Mouse (Mus musculus) cerebellum, adult 2 months (tissue): Measurements from ENCODE around the gene Maip1. TPM values are rescaled to one million over a fixed set of nuclear protein-coding genes. Genes with fewer than 3 reads are reported as not detected.

Source experiments
- DNase-seq, 2 experiments: peaks; one replicate each; pipeline ENCODE4 v3.0.0; 2021
- H3K27ac ChIP-seq: fragments of 200-500 bp; 2 replicates; pipeline ENCODE4 v1.5.1; 2012; ENCODE audit warnings: low read length, control low read depth, inconsistent platforms; ENCODE audit not compliant: insufficient read depth
- H3K27me3 ChIP-seq: fragments of 200-500 bp; 2 replicates; pipeline ENCODE4 v1.6.1; 2012; ENCODE audit warnings: inconsistent platforms, mild to moderate bottlenecking, low read length, moderate library complexity; ENCODE audit not compliant: control insufficient read depth, insufficient read depth
- H3K4me1 ChIP-seq: fragments of 200-500 bp; 2 replicates; pipeline ENCODE4 v1.6.1; 2011; ENCODE audit warnings: low read length; ENCODE audit not compliant: control insufficient read depth, insufficient read depth
- H3K4me3 ChIP-seq: fragments of 200-500 bp; replicated peaks from 2 replicates; pipeline ENCODE3; 2011; ENCODE audit warnings: mild to moderate bottlenecking, low read depth, low read length, control low read depth; ENCODE audit not compliant: insufficient read depth
- CTCF ChIP-seq: fragments of 200-500 bp; IDR thresholded peaks from 2 replicates; pipeline ENCODE4 v1.5.1; 2011; ENCODE audit warnings: low read depth, mild to moderate bottlenecking, control low read depth, low read length, moderate library complexity, borderline replicate concordance; ENCODE audit not compliant: insufficient read depth
- POLR2A ChIP-seq: fragments of 200-500 bp; IDR thresholded peaks from 2 replicates; pipeline ENCODE4 v1.6.1; 2011; ENCODE audit warnings: low read length, control low read depth, borderline replicate concordance; ENCODE audit not compliant: insufficient read depth
- WGBS: fragments of 180-500 bp; shearing (Covaris S2); methylation state at CpG from one replicate; pipeline ENCODE4 v1.1.7; 2018; 5-methylcytosine and 5-hydroxymethylcytosine counted together
- polyA plus RNA-seq: library from polyadenylated mRNA; depleted of rRNA; stranded (reverse); fragments of >200 nt; gene quantifications from 2 replicates; pipeline ENCODE4 v1.2.3, GENCODE M21; 2012

Gene Maip1
- polyA plus RNA-seq, 1 experiment: 11.9 TPM

- TF ChIP-seq POLR2A (no peak), CTCF (no peak)
- H3K4me3 ChIP-seq: no peak overlapping the region
- 24% methylated on average over 2 of the region's 2 CpGs for WGBS
- DNase-seq: no peak
- no peak overlapping the region for H3K27ac ChIP-seq
- no peaks in the 10 kb centered on the region for H3K4me1 ChIP-seq
- no peaks in the 10 kb centered on the region for H3K27me3 ChIP-seq
Measured at GRCm38 (mm10) chr1:57400321-57400720, 5.8 kb upstream of the Maip1 start.

GRCm38 (mm10) chr1:57400877-57401276 is 5.3 kb upstream of the Maip1 start:
- no peaks in the 10 kb centered on the region for H3K27me3 ChIP-seq
- no peak overlapping the region for H3K4me3 ChIP-seq
- WGBS: 90% methylated on average over 2 of the region's 2 CpGs
- no peaks in the 10 kb centered on the region for H3K4me1 ChIP-seq
- no peak for TF ChIP-seq POLR2A
- TF ChIP-seq CTCF: no peak
- no peak for DNase-seq
- H3K27ac ChIP-seq: no peak overlapping the region

- Histone ChIP-seq H3K4me3 (no peak overlapping the region), H3K27ac (no peak overlapping the region), H3K27me3 (no peaks in the 10 kb centered on the region), H3K4me1 (no peaks in the 10 kb centered on the region)
- 89% methylated on average over 5 of the region's 5 CpGs for WGBS
- no peak for TF ChIP-seq POLR2A
- TF ChIP-seq CTCF: no peak
- no peak for DNase-seq
Measured at GRCm38 (mm10) chr1:57402116-57402515, 4.0 kb upstream of the Maip1 start.

GRCm38 (mm10) chr1:57408994-57409393 is 2.9 kb downstream of the Maip1 start:
- Histone ChIP-seq H3K4me3 (no peak overlapping the region), H3K27me3 (no peaks in the 10 kb centered on the region), H3K4me1 (peaks cover 6% of the 10 kb centered on the region; the same call in 1 of the 2 replicates), H3K27ac (no peak overlapping the region)
- 95% methylated on average over 2 of the region's 2 CpGs for WGBS
- no peak for DNase-seq
- TF ChIP-seq CTCF: no peak
- TF ChIP-seq POLR2A: no peak

- Histone ChIP-seq H3K27ac (no peak overlapping the region), H3K4me3 (no peak overlapping the region), H3K27me3 (no peaks in the 10 kb centered on the region), H3K4me1 (peaks cover 6% of the 10 kb centered on the region; the same call in 1 of the 2 replicates)
- TF ChIP-seq CTCF (no peak), POLR2A (no peak)
- DNase-seq: no peak
- WGBS: 49% methylated on average over 2 of the region's 2 CpGs
Measured at GRCm38 (mm10) chr1:57413397-57413796, 7.3 kb downstream of the Maip1 start.

- no peaks in the 10 kb centered on the region for H3K27me3 ChIP-seq
- 4% methylated on average over 1 of the region's 1 CpGs for WGBS
- no peak overlapping the region for H3K4me3 ChIP-seq
- DNase-seq: no peak
- H3K27ac ChIP-seq: no peak overlapping the region
- no peak for TF ChIP-seq POLR2A
- peak; percentile 24; the same call in 1 of the 2 replicates for TF ChIP-seq CTCF
- H3K4me1 ChIP-seq: no peaks in the 10 kb centered on the region
Measured at GRCm38 (mm10) chr1:57423696-57424095, 17.6 kb downstream of the Maip1 start.

GRCm38 (mm10) chr1:57428368-57429308 is 22.5 kb downstream of the Maip1 start:
- WGBS: 27% methylated on average over 16 of the region's 16 CpGs
- no peaks in the 10 kb centered on the region for H3K27me3 ChIP-seq
- no peak overlapping the region for H3K27ac ChIP-seq
- no peaks in the 10 kb centered on the region for H3K4me1 ChIP-seq
- DNase-seq: peak; percentile 76 to 85
- no peak for TF ChIP-seq POLR2A
- TF ChIP-seq CTCF: peak; percentile 89
- H3K4me3 ChIP-seq: no peak overlapping the region

- H3K4me3 ChIP-seq: no peak overlapping the region
- no peaks in the 10 kb centered on the region for H3K27me3 ChIP-seq
- H3K27ac ChIP-seq: no peak overlapping the region
- no peaks in the 10 kb centered on the region for H3K4me1 ChIP-seq
- 5% methylated on average over 12 of the region's 12 CpGs for WGBS
- TF ChIP-seq CTCF (no peak), POLR2A (no peak)
- DNase-seq: no peak
Measured at GRCm38 (mm10) chr1:57429786-57430483, 23.8 kb downstream of the Maip1 start.
